Mouse (Mus musculus): ENCODE data around the gene Me3. TPM values are rescaled to one million over a fixed set of nuclear protein-coding genes. Genes with fewer than 3 reads are reported as not detected.
A peak's percentile ranks its signal among the peaks of the same experiment; 100 is the strongest.

Me3 gene
- polyA plus RNA-seq, 1 experiment from 2014 or later = 3.2 TPM

- DNase-seq (ENCODE audit: low spot score) = no peak
- H3K9ac ChIP-seq (replicated peaks; ENCODE audit: low read depth) = no peak overlapping the region
- H3K36me3 ChIP-seq (ENCODE audit: insufficient read depth, low read length) = no peaks in the 10 kb centered on the region
- no peak overlapping the region for H3K4me3 ChIP-seq (ENCODE audit: low read depth, low read length)
- H3K9me3 ChIP-seq (ENCODE audit: low read length) = no peaks in the 10 kb centered on the region
- H3K27me3 ChIP-seq (replicated peaks; ENCODE audit: insufficient read depth, low read length) = no peaks in the 10 kb centered on the region
- WGBS = 87% methylated on average over 10 of the region's 10 CpGs
- TF ChIP-seq EP300 (IDR thresholded peaks at IDR 0.05) = no peak
- H3K27ac ChIP-seq (ENCODE audit: low read length) = no peak overlapping the region
- no peak overlapping the region for H3K4me2 ChIP-seq (replicated peaks; ENCODE audit: low read depth, low read length)
- no peak for ATAC-seq
- no peaks in the 10 kb centered on the region for H3K4me1 ChIP-seq (ENCODE audit: insufficient read depth, low read depth, low read length)
Measured at GRCm38 (mm10) chr7:89681666-89682470, 49.7 kb downstream of the Me3 start.

GRCm38 (mm10) chr7:89698186-89698585, 66.0 kb downstream of the Me3 start:
- no peak overlapping the region for H3K27ac ChIP-seq (ENCODE audit: low read length)
- H3K9me3 ChIP-seq (ENCODE audit: low read length) = no peaks in the 10 kb centered on the region
- H3K27me3 ChIP-seq (replicated peaks; ENCODE audit: insufficient read depth, low read length) = no peaks in the 10 kb centered on the region
- H3K4me3 ChIP-seq (ENCODE audit: low read depth, low read length) = no peak overlapping the region
- DNase-seq (ENCODE audit: low spot score) (peak; percentile 38), ATAC-seq (peak; percentile 23; the same call in 1 of the 2 replicates)
- no peak overlapping the region for H3K4me2 ChIP-seq (replicated peaks; ENCODE audit: low read depth, low read length)
- TF ChIP-seq EP300 (IDR thresholded peaks at IDR 0.05) (no peak), CTCF (IDR thresholded peaks at IDR 0.05) (peak; percentile 79)
- H3K4me1 ChIP-seq (ENCODE audit: insufficient read depth, low read depth, low read length) = no peaks in the 10 kb centered on the region
- no peak overlapping the region for H3K9ac ChIP-seq (replicated peaks; ENCODE audit: low read depth)
- no peaks in the 10 kb centered on the region for H3K36me3 ChIP-seq (ENCODE audit: insufficient read depth, low read length)

- H3K9ac ChIP-seq (replicated peaks; ENCODE audit: low read depth) = no peak overlapping the region
- DNase-seq (ENCODE audit: low spot score) = peak; percentile 55
Measured at GRCm38 (mm10) chr7:89699668-89700350, 67.6 kb downstream of the Me3 start.

GRCm38 (mm10) chr7:89700511-89700910, 68.3 kb downstream of the Me3 start:
- no peaks in the 10 kb centered on the region for H3K9me3 ChIP-seq (ENCODE audit: low read length)

More at GRCm38 (mm10) chr7:89699668-89700350, 67.6 kb downstream of the Me3 start:
- Histone ChIP-seq H3K36me3 (ENCODE audit: insufficient read depth, low read length) (no peaks in the 10 kb centered on the region), H3K27ac (ENCODE audit: low read length) (no peak overlapping the region), H3K4me2 (replicated peaks; ENCODE audit: low read depth, low read length) (no peak overlapping the region), H3K4me1 (ENCODE audit: insufficient read depth, low read depth, low read length) (no peaks in the 10 kb centered on the region), H3K4me3 (ENCODE audit: low read depth, low read length) (no peak overlapping the region), H3K27me3 (replicated peaks; ENCODE audit: insufficient read depth, low read length) (no peaks in the 10 kb centered on the region), H3K9me3 (ENCODE audit: low read length) (no peaks in the 10 kb centered on the region)
- 53% methylated on average over 5 of the region's 5 CpGs for WGBS
- peak; percentile 60 for ATAC-seq
- TF ChIP-seq CTCF (IDR thresholded peaks at IDR 0.05) = no peak
- no peak for TF ChIP-seq EP300 (IDR thresholded peaks at IDR 0.05)

DNA sequence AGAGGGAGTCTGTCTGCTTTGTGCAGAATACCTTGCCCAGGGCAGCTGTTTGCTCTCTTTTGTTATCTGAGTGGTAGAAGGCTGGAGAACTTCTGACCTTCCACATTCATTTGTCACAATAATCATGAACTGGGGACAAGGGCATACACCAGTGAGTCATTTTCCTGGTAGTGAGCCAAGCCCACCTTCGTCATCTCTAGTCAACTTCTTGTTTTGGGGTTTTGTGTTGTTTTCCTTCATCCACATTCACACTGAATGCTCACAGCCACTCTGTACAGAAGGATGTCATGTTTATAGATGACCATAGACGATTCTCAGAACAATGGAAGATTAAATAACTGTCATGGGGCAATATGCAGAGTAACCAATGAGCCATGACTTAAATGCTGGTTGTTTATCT, 78.6 kb downstream of the Me3 start:
- TF ChIP-seq EP300 (IDR thresholded peaks at IDR 0.05) (peak; percentile 83), CTCF (IDR thresholded peaks at IDR 0.05) (no peak)
- H3K4me2 ChIP-seq (replicated peaks; ENCODE audit: low read depth, low read length) = no peak overlapping the region
- no peak overlapping the region for H3K9ac ChIP-seq (replicated peaks; ENCODE audit: low read depth)
- DNase-seq (ENCODE audit: low spot score) = peak; percentile 22
- no peak overlapping the region for H3K27ac ChIP-seq (ENCODE audit: low read length)
- ATAC-seq = peak; percentile 71
- no peaks in the 10 kb centered on the region for H3K36me3 ChIP-seq (ENCODE audit: insufficient read depth, low read length)
- H3K4me1 ChIP-seq (ENCODE audit: insufficient read depth, low read depth, low read length) = no peaks in the 10 kb centered on the region; the same call in 1 of the 2 replicates
- H3K4me3 ChIP-seq (ENCODE audit: low read depth, low read length) = no peak overlapping the region
- WGBS = 36% methylated on average over 2 of the region's 2 CpGs
- H3K27me3 ChIP-seq (replicated peaks; ENCODE audit: insufficient read depth, low read length) = no peaks in the 10 kb centered on the region
- H3K9me3 ChIP-seq (ENCODE audit: low read length) = no peaks in the 10 kb centered on the region

More at GRCm38 (mm10) chr7:89700511-89700910, 68.3 kb downstream of the Me3 start:
- Histone ChIP-seq H3K9ac (replicated peaks; ENCODE audit: low read depth) (no peak overlapping the region), H3K4me2 (replicated peaks; ENCODE audit: low read depth, low read length) (no peak overlapping the region), H3K4me1 (ENCODE audit: insufficient read depth, low read depth, low read length) (no peaks in the 10 kb centered on the region), H3K27ac (ENCODE audit: low read length) (no peak overlapping the region), H3K4me3 (ENCODE audit: low read depth, low read length) (no peak overlapping the region), H3K27me3 (replicated peaks; ENCODE audit: insufficient read depth, low read length) (no peaks in the 10 kb centered on the region), H3K36me3 (ENCODE audit: insufficient read depth, low read length) (no peaks in the 10 kb centered on the region)
- ATAC-seq (no peak), DNase-seq (ENCODE audit: low spot score) (no peak)
- TF ChIP-seq EP300 (IDR thresholded peaks at IDR 0.05) (no peak), CTCF (IDR thresholded peaks at IDR 0.05) (no peak)
- WGBS = 39% methylated on average over 1 of the region's 1 CpGs

GRCm38 (mm10) chr7:89713059-89713458, 80.9 kb downstream of the Me3 start:
- Histone ChIP-seq H3K9ac (replicated peaks; ENCODE audit: low read depth) (no peak overlapping the region), H3K4me1 (ENCODE audit: insufficient read depth, low read depth, low read length) (no peaks in the 10 kb centered on the region; the same call in 1 of the 2 replicates), H3K27me3 (replicated peaks; ENCODE audit: insufficient read depth, low read length) (no peaks in the 10 kb centered on the region), H3K36me3 (ENCODE audit: insufficient read depth, low read length) (no peaks in the 10 kb centered on the region), H3K4me3 (ENCODE audit: low read depth, low read length) (no peak overlapping the region), H3K4me2 (replicated peaks; ENCODE audit: low read depth, low read length) (no peak overlapping the region), H3K9me3 (ENCODE audit: low read length) (no peaks in the 10 kb centered on the region), H3K27ac (ENCODE audit: low read length) (no peak overlapping the region)
- ATAC-seq (no peak), DNase-seq (ENCODE audit: low spot score) (no peak)
- TF ChIP-seq EP300 (IDR thresholded peaks at IDR 0.05) (no peak), CTCF (IDR thresholded peaks at IDR 0.05) (no peak)

Data from lung, postnatal 0 days (tissue).